Mouse (Mus musculus): ENCODE data around the gene Olfr374. TPM values are rescaled to one million over a fixed set of nuclear protein-coding genes. Genes with fewer than 3 reads are reported as not detected.

Olfr374 gene
- 0.11 TPM for polyA plus RNA-seq (2017; shearing (Covaris generic))

GRCm38 (mm10) chr8:72106740-72107139 lies at the start of gene Olfr374:
Gene Olfr374 (plus strand): TSS chr8:72107040.

GRCm38 (mm10) chr8:72082877-72083276 lies 24.0 kb upstream of the Olfr374 start, which contains the start of gene Olfr373:
Gene Olfr373 (plus strand): TSS chr8:72083177.

GRCm38 (mm10) chr8:72134756-72135445 lies 28.1 kb downstream of the Olfr374 start, which contains the start of gene Tpm4:
Gene Tpm4 (plus strand): TSS chr8:72134975.

GRCm38 (mm10) chr8:72160707-72161697 lies 54.2 kb downstream of the Olfr374 start, which contains the start of gene Rab8a:
Gene Rab8a (plus strand): TSS chr8:72161200.

Other genes with a start within 250 kb of the Olfr374 start
- 11.2 TPM for gene Zfp709, start 225.0 kb upstream of the Olfr374 start, polyA plus RNA-seq (2017; shearing (Covaris generic))
- 7.3 TPM for gene Zfp882, start 198.4 kb upstream of the Olfr374 start, polyA plus RNA-seq (2017; shearing (Covaris generic))
- 17.5 TPM for gene Zfp617, start 198.4 kb upstream of the Olfr374 start, polyA plus RNA-seq (2017; shearing (Covaris generic))
- gene Zfp961, start 156.0 kb upstream of the Olfr374 start, polyA plus RNA-seq (2017; shearing (Covaris generic)): 23.2 TPM
- 0.65 TPM for gene Cyp4f18, start 97.4 kb upstream of the Olfr374 start, polyA plus RNA-seq (2017; shearing (Covaris generic))
- gene Olfr372, start 65.8 kb upstream of the Olfr374 start, polyA plus RNA-seq (2017; shearing (Covaris generic)): not detected
- gene Olfr373, start 23.9 kb upstream of the Olfr374 start, polyA plus RNA-seq (2017; shearing (Covaris generic)): 0.23 TPM
- gene Tpm4, start 27.9 kb downstream of the Olfr374 start, polyA plus RNA-seq (2017; shearing (Covaris generic)): 288 TPM
- 174 TPM for gene Rab8a, start 54.2 kb downstream of the Olfr374 start, polyA plus RNA-seq (2017; shearing (Covaris generic))
- 36.2 TPM for gene Hsh2d, start 82.6 kb downstream of the Olfr374 start, polyA plus RNA-seq (2017; shearing (Covaris generic))
- not detected for gene Cib3, start 105.8 kb downstream of the Olfr374 start, polyA plus RNA-seq (2017; shearing (Covaris generic))
- gene Gm11034, start 106.6 kb downstream of the Olfr374 start, polyA plus RNA-seq (2017; shearing (Covaris generic)): not detected
- 124 TPM for gene Fam32a, start 112.7 kb downstream of the Olfr374 start, polyA plus RNA-seq (2017; shearing (Covaris generic))
- 191 TPM for gene Ap1m1, start 133.0 kb downstream of the Olfr374 start, polyA plus RNA-seq (2017; shearing (Covaris generic))
- gene Gm10282, start 198.2 kb downstream of the Olfr374 start, polyA plus RNA-seq (2017; shearing (Covaris generic)): 3.6 TPM
- 663 TPM for gene Klf2, start 212.0 kb downstream of the Olfr374 start, polyA plus RNA-seq (2017; shearing (Covaris generic))

Data from CD4-positive, CD25-positive, alpha-beta regulatory T cell (primary cell).